Mouse (Mus musculus) brain, embryonic 18.5 days (tissue): ENCODE results near the gene Nlgn3.

ENCODE experiments used
- DNase-seq: peaks from one replicate; pipeline ENCODE4 v3.0.0-alpha.2; 2012; ENCODE audit warnings: low read depth, low spot score

The Nlgn3 gene

GRCm38 (mm10) chrX:101299055-101299454, at the start of gene Nlgn3:
TSS of gene Nlgn3 (plus strand) at chrX:101299168.
- DNase-seq, result no peak

- peak; percentile 77 for DNase-seq
These were observed 44.8 kb upstream of the Nlgn3 start, which contains the start of gene Foxo4 for GRCm38 (mm10) chrX:101253952-101254729. TSS of gene Foxo4 (plus strand) at chrX:101254528.

GRCm38 (mm10) chrX:101254740-101255139, 44.2 kb upstream of the Nlgn3 start:
- no peak for DNase-seq

GRCm38 (mm10) chrX:101256603-101257002, 42.4 kb upstream of the Nlgn3 start:
- DNase-seq, result no peak

- DNase-seq, result no peak
These were observed 38.3 kb upstream of the Nlgn3 start for GRCm38 (mm10) chrX:101260441-101261325.

- no peak for DNase-seq
These were observed 35.1 kb upstream of the Nlgn3 start, which contains the start of gene Gm614 for GRCm38 (mm10) chrX:101263892-101264291. TSS of gene Gm614 (minus strand) at chrX:101263992.

- DNase-seq, result no peak
These were observed 32.3 kb upstream of the Nlgn3 start for GRCm38 (mm10) chrX:101266631-101267030.

- DNase-seq, result no peak
These were observed 30.8 kb upstream of the Nlgn3 start, which contains the start of gene Il2rg for GRCm38 (mm10) chrX:101268025-101268754. TSS of gene Il2rg (minus strand) at chrX:101268255.

- no peak for DNase-seq
These were observed 30.2 kb upstream of the Nlgn3 start, which contains the start of gene Gm20489 for GRCm38 (mm10) chrX:101268755-101269124. TSS of gene Gm20489 (minus strand) at chrX:101269023.

GRCm38 (mm10) chrX:101273410-101273809, 25.6 kb upstream of the Nlgn3 start:
- no peak for DNase-seq

- peak; percentile 57 for DNase-seq
These were observed 24.9 kb upstream of the Nlgn3 start, which contains the start of gene Med12 for GRCm38 (mm10) chrX:101273875-101274738. TSS of gene Med12 (plus strand) at chrX:101274030.

- no peak for DNase-seq
These were observed 16.2 kb upstream of the Nlgn3 start for GRCm38 (mm10) chrX:101282813-101283212.

GRCm38 (mm10) chrX:101285534-101285933, 13.4 kb upstream of the Nlgn3 start:
- no peak for DNase-seq

- no peak for DNase-seq
These were observed 12.9 kb upstream of the Nlgn3 start for GRCm38 (mm10) chrX:101285953-101286670.

- no peak for DNase-seq
These were observed 11.4 kb upstream of the Nlgn3 start for GRCm38 (mm10) chrX:101287543-101287942.

- DNase-seq, result no peak
These were observed 10.5 kb upstream of the Nlgn3 start for GRCm38 (mm10) chrX:101288432-101288831.

GRCm38 (mm10) chrX:101289037-101289436, 9.9 kb upstream of the Nlgn3 start:
- DNase-seq, result no peak

GRCm38 (mm10) chrX:101290111-101290510, 8.9 kb upstream of the Nlgn3 start:
- no peak for DNase-seq

- peak; percentile 59 for DNase-seq
These were observed 782 bp downstream of the Nlgn3 start for GRCm38 (mm10) chrX:101299473-101300426.
